Mouse (Mus musculus): ENCODE results near the gene Bcr. TPM values are rescaled to one million over a fixed set of nuclear protein-coding genes. Genes with fewer than 3 reads are reported as not detected.

The Bcr gene
- polyA plus RNA-seq, 1 experiment from 2014 or later: 2.4 TPM

GRCm38 (mm10) chr10:75173056-75173455, 112.7 kb downstream of the Bcr start:
- Histone ChIP-seq H3K27ac (no peak overlapping the region), H3K27me3 (replicated peaks) (no peaks in the 10 kb centered on the region), H3K36me3 (peaks cover 28% of the 10 kb centered on the region), H3K4me3 (no peak overlapping the region), H3K4me1 (peaks cover 10% of the 10 kb centered on the region; the same call in 1 of the 2 replicates), H3K4me2 (no peak overlapping the region), H3K9ac (no peak overlapping the region), H3K9me3 (replicated peaks) (no peaks in the 10 kb centered on the region)
- ATAC-seq: no peak
- whole genome bisulfite sequencing (ENCODE audit: insufficient replicate concordance): 74% methylated on average over 8 of the region's 8 CpGs

- no peak overlapping the region for H3K4me2 ChIP-seq
- H3K36me3 ChIP-seq: peaks cover 30% of the 10 kb centered on the region
- no peaks in the 10 kb centered on the region for H3K9me3 ChIP-seq (replicated peaks)
- no peak overlapping the region for H3K27ac ChIP-seq
- WGBS (ENCODE audit: insufficient replicate concordance): 78% methylated on average over 12 of the region's 12 CpGs
- peaks cover 10% of the 10 kb centered on the region; the same call in 1 of the 2 replicates for H3K4me1 ChIP-seq
- no peaks in the 10 kb centered on the region for H3K27me3 ChIP-seq (replicated peaks)
- H3K4me3 ChIP-seq: no peak overlapping the region
- H3K9ac ChIP-seq: no peak overlapping the region
- no peak for ATAC-seq
Measured at GRCm38 (mm10) chr10:75173712-75174111, 113.3 kb downstream of the Bcr start.

- Histone ChIP-seq H3K27ac (0 out of 2 replicates have a peak overlapping the region, but pooled peaks have one; percentile 22), H3K9ac (no peak overlapping the region)
Measured at GRCm38 (mm10) chr10:75176494-75176893, 116.1 kb downstream of the Bcr start.

GRCm38 (mm10) chr10:75178911-75179310, 118.5 kb downstream of the Bcr start:
- H3K9ac ChIP-seq: no peak overlapping the region
- H3K27me3 ChIP-seq (replicated peaks): no peaks in the 10 kb centered on the region
- ATAC-seq: no peak
- peaks cover 7% of the 10 kb centered on the region; the same call in 1 of the 2 replicates for H3K4me1 ChIP-seq
- peaks cover 67% of the 10 kb centered on the region for H3K36me3 ChIP-seq
- H3K4me2 ChIP-seq: no peak overlapping the region
- WGBS (ENCODE audit: insufficient replicate concordance): 71% methylated on average over 5 of the region's 5 CpGs
- no peak overlapping the region for H3K27ac ChIP-seq
- H3K4me3 ChIP-seq: no peak overlapping the region
- no peaks in the 10 kb centered on the region for H3K9me3 ChIP-seq (replicated peaks)

More at GRCm38 (mm10) chr10:75176494-75176893, 116.1 kb downstream of the Bcr start:
- Histone ChIP-seq H3K27me3 (replicated peaks) (no peaks in the 10 kb centered on the region), H3K4me3 (no peak overlapping the region), H3K4me2 (no peak overlapping the region), H3K9me3 (replicated peaks) (no peaks in the 10 kb centered on the region), H3K4me1 (peaks cover 7% of the 10 kb centered on the region; the same call in 1 of the 2 replicates), H3K36me3 (peaks cover 52% of the 10 kb centered on the region)
- 62% methylated on average over 8 of the region's 8 CpGs for WGBS (ENCODE audit: insufficient replicate concordance)
- peak; percentile 44 for ATAC-seq

- H3K27me3 ChIP-seq (replicated peaks): no peaks in the 10 kb centered on the region
- ATAC-seq: no peak; the same call in 1 of the 2 replicates
- no peaks in the 10 kb centered on the region for H3K9me3 ChIP-seq (replicated peaks)
- no peak overlapping the region for H3K9ac ChIP-seq
- H3K4me1 ChIP-seq: peaks cover 11% of the 10 kb centered on the region; the same call in 1 of the 2 replicates
- no peak overlapping the region for H3K4me2 ChIP-seq
- H3K36me3 ChIP-seq: peaks cover 59% of the 10 kb centered on the region
- H3K27ac ChIP-seq: no peak overlapping the region
- no peak overlapping the region for H3K4me3 ChIP-seq
- WGBS (ENCODE audit: insufficient replicate concordance): 47% methylated on average over 14 of the region's 14 CpGs
Measured at GRCm38 (mm10) chr10:75182151-75182774, 121.9 kb downstream of the Bcr start.

GRCm38 (mm10) chr10:75184826-75185225, 124.4 kb downstream of the Bcr start:
- Histone ChIP-seq H3K4me2 (no peak overlapping the region), H3K27me3 (replicated peaks) (no peaks in the 10 kb centered on the region), H3K27ac (no peak overlapping the region), H3K4me3 (no peak overlapping the region), H3K9ac (no peak overlapping the region), H3K36me3 (peaks cover 33% of the 10 kb centered on the region), H3K4me1 (peaks cover 16% of the 10 kb centered on the region; the same call in 1 of the 2 replicates), H3K9me3 (replicated peaks) (no peaks in the 10 kb centered on the region)
- WGBS (ENCODE audit: insufficient replicate concordance): 72% methylated on average over 9 of the region's 9 CpGs
- no peak for ATAC-seq

GRCm38 (mm10) chr10:75186551-75186950, 126.2 kb downstream of the Bcr start:
- Histone ChIP-seq H3K4me2 (no peak overlapping the region), H3K4me3 (no peak overlapping the region), H3K27me3 (replicated peaks) (no peaks in the 10 kb centered on the region), H3K4me1 (peaks cover 16% of the 10 kb centered on the region; the same call in 1 of the 2 replicates), H3K9ac (no peak overlapping the region), H3K27ac (no peak overlapping the region), H3K36me3 (peaks cover 16% of the 10 kb centered on the region), H3K9me3 (replicated peaks) (no peaks in the 10 kb centered on the region)
- no peak for ATAC-seq
- 42% methylated on average over 6 of the region's 6 CpGs for WGBS (ENCODE audit: insufficient replicate concordance)

GRCm38 (mm10) chr10:75187366-75188056, 127.1 kb downstream of the Bcr start:
- H3K27ac ChIP-seq: no peak overlapping the region
- H3K4me1 ChIP-seq: peaks cover 16% of the 10 kb centered on the region; the same call in 1 of the 2 replicates
- 46% methylated on average over 8 of the region's 8 CpGs for WGBS (ENCODE audit: insufficient replicate concordance)
- no peak overlapping the region for H3K4me3 ChIP-seq
- no peaks in the 10 kb centered on the region for H3K9me3 ChIP-seq (replicated peaks)
- H3K36me3 ChIP-seq: peaks cover 14% of the 10 kb centered on the region
- H3K9ac ChIP-seq: no peak overlapping the region
- H3K4me2 ChIP-seq: no peak overlapping the region
- no peaks in the 10 kb centered on the region for H3K27me3 ChIP-seq (replicated peaks)
- ATAC-seq: no peak

- Histone ChIP-seq H3K9ac (no peak overlapping the region), H3K4me1 (0 out of 2 replicates have a peak, but pooled peaks cover 7% of the 10 kb centered on the region), H3K4me3 (no peak overlapping the region), H3K4me2 (no peak overlapping the region), H3K9me3 (replicated peaks) (peaks cover 6% of the 10 kb centered on the region; the same call in 1 of the 2 replicates), H3K27me3 (replicated peaks) (no peaks in the 10 kb centered on the region), H3K27ac (no peak overlapping the region), H3K36me3 (no peaks in the 10 kb centered on the region)
- ATAC-seq: no peak
- 41% methylated on average over 7 of the region's 7 CpGs for WGBS (ENCODE audit: insufficient replicate concordance)
Measured at GRCm38 (mm10) chr10:75191647-75192046, 131.3 kb downstream of the Bcr start.

- ATAC-seq: no peak
- Histone ChIP-seq H3K27ac (no peak overlapping the region), H3K27me3 (replicated peaks) (no peaks in the 10 kb centered on the region), H3K9me3 (replicated peaks) (peaks cover 6% of the 10 kb centered on the region; the same call in 1 of the 2 replicates), H3K9ac (no peak overlapping the region), H3K36me3 (no peaks in the 10 kb centered on the region), H3K4me1 (no peaks in the 10 kb centered on the region), H3K4me2 (no peak overlapping the region), H3K4me3 (no peak overlapping the region)
- 69% methylated on average over 1 of the region's 1 CpGs for WGBS (ENCODE audit: insufficient replicate concordance)
Measured at GRCm38 (mm10) chr10:75197817-75198216, 137.4 kb downstream of the Bcr start.

- ATAC-seq: no peak
- Histone ChIP-seq H3K36me3 (no peaks in the 10 kb centered on the region), H3K4me2 (no peak overlapping the region), H3K9me3 (replicated peaks) (no peaks in the 10 kb centered on the region), H3K9ac (no peak overlapping the region), H3K27ac (no peak overlapping the region), H3K4me3 (no peak overlapping the region), H3K27me3 (replicated peaks) (no peaks in the 10 kb centered on the region; the same call in 1 of the 2 replicates), H3K4me1 (no peaks in the 10 kb centered on the region)
- WGBS (ENCODE audit: insufficient replicate concordance): 77% methylated on average over 1 of the region's 1 CpGs
Measured at GRCm38 (mm10) chr10:75200733-75201132, 140.3 kb downstream of the Bcr start.

- H3K36me3 ChIP-seq: no peaks in the 10 kb centered on the region
- H3K27me3 ChIP-seq (replicated peaks): peaks cover 4% of the 10 kb centered on the region; the same call in 1 of the 2 replicates
- ATAC-seq: no peak
- H3K4me1 ChIP-seq: peaks cover under 1% of the 10 kb centered on the region; the same call in 1 of the 2 replicates
- no peak overlapping the region for H3K4me2 ChIP-seq
- no peak overlapping the region for H3K4me3 ChIP-seq
- H3K27ac ChIP-seq: no peak overlapping the region
- WGBS (ENCODE audit: insufficient replicate concordance): 63% methylated on average over 4 of the region's 4 CpGs
- no peaks in the 10 kb centered on the region for H3K9me3 ChIP-seq (replicated peaks)
- no peak overlapping the region for H3K9ac ChIP-seq
Measured at GRCm38 (mm10) chr10:75206192-75206591, 145.8 kb downstream of the Bcr start.

Measured in liver, embryonic 12.5 days (tissue).